Mouse (Mus musculus) kidney, adult 2 months (tissue): Measurements from ENCODE around the gene AL732309.1. TPM values are rescaled to one million over a fixed set of nuclear protein-coding genes. Genes with fewer than 3 reads are reported as not detected.

Source experiments
- DNase-seq: peaks from one replicate; pipeline ENCODE4 v3.0.0; 2021
- H3K27ac ChIP-seq: fragments of 200-500 bp; 2 replicates; pipeline ENCODE4 v1.5.1; 2012; ENCODE audit warnings: low read depth, low read length, control low read depth, inconsistent platforms; ENCODE audit not compliant: insufficient read depth
- H3K27me3 ChIP-seq: fragments of 200-500 bp; replicated peaks from 2 replicates; pipeline ENCODE4 v1.6.1; 2012; ENCODE audit warnings: mild to moderate bottlenecking, moderate library complexity, low read length, inconsistent platforms; ENCODE audit not compliant: control insufficient read depth, insufficient read depth
- H3K36me3 ChIP-seq: fragments of 200-500 bp; 2 replicates; pipeline ENCODE4 v1.6.1; 2012; ENCODE audit warnings: mild to moderate bottlenecking, moderate library complexity, low read length, inconsistent platforms; ENCODE audit not compliant: control insufficient read depth, insufficient read depth
- H3K4me1 ChIP-seq: fragments of 200-500 bp; 2 replicates; pipeline ENCODE4 v1.6.1; 2011; ENCODE audit warnings: low read length; ENCODE audit not compliant: control insufficient read depth, insufficient read depth
- H3K4me3 ChIP-seq: fragments of 200-500 bp; 2 replicates; pipeline ENCODE4 v1.5.1; 2011; ENCODE audit warnings: mild to moderate bottlenecking, low read depth, low read length, control low read depth; ENCODE audit not compliant: insufficient read depth
- CTCF ChIP-seq: fragments of 200-500 bp; conservative IDR thresholded peaks from 2 replicates; pipeline ENCODE4 v1.5.1; 2011; ENCODE audit warnings: low read depth, mild to moderate bottlenecking, control low read depth, low read length, moderate library complexity, mixed read lengths; ENCODE audit not compliant: insufficient read depth, insufficient read length
- POLR2A ChIP-seq: fragments of 200-500 bp; IDR thresholded peaks from one replicate; pipeline ENCODE4 v1.6.1; 2011; ENCODE audit warnings: low read depth, low read length, control low read depth
- WGBS: fragments of 180-500 bp; shearing (Covaris S2); methylation state at CpG from one replicate; pipeline ENCODE4 v1.1.7; 2018; 5-methylcytosine and 5-hydroxymethylcytosine counted together
- polyA plus RNA-seq: library from polyadenylated mRNA; depleted of rRNA; stranded (reverse); fragments of >200 nt; gene quantifications from 2 replicates; pipeline ENCODE4 v1.2.3, GENCODE M21; 2012

AL732309.1 gene
- polyA plus RNA-seq, 1 experiment: 13.0 TPM

- Histone ChIP-seq H3K36me3 (no peaks in the 10 kb centered on the region), H3K27ac (peak overlapping the region; percentile 62; the same call in 1 of the 2 replicates)
Observed at GRCm38 (mm10) chr2:25237522-25237921, 9.1 kb downstream of the AL732309.1 start.

DNA sequence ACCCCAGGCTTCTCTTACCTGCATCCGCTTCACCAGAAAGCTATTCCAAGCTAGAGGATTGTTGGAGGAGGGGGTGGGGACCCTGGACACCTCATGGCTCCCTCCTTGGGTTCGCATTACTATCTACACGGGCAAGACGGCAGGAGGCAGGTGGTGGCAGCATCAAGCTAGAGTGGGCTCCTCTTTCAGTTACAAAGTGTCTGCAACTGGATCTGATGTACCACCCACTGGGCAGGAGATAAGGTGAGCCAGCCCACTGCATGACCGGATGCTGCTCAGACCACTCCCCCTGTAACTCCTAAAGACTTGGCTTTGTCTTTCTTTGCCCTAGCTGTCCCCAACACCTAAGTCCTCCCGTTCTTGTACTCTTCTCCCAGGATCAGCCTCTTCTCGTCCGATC is 10.0 kb downstream of the AL732309.1 start, which contains the start of gene Rnf224:
Gene Rnf224 (minus strand): TSS at position 174 of the 400 bp plus-strand sequence.
- TF ChIP-seq POLR2A: no peak
- TF ChIP-seq CTCF: no peak
- Histone ChIP-seq H3K4me1 (peaks cover 22% of the 10 kb centered on the region), H3K36me3 (no peaks in the 10 kb centered on the region), H3K27me3 (no peaks in the 10 kb centered on the region), H3K27ac (peak within 1 kb of the TSS; percentile 62; the same call in 1 of the 2 replicates), H3K4me3 (no peak within 1 kb of the TSS)
- no peak for DNase-seq
- 50% methylated on average over 8 of the region's 8 CpGs for WGBS

More at GRCm38 (mm10) chr2:25237522-25237921, 9.1 kb downstream of the AL732309.1 start:
- H3K4me1 ChIP-seq: peaks cover 22% of the 10 kb centered on the region
- peak; percentile 76 for DNase-seq
- WGBS: 50% methylated on average over 4 of the region's 4 CpGs
- H3K27me3 ChIP-seq: no peaks in the 10 kb centered on the region
- TF ChIP-seq POLR2A: no peak
- no peak for TF ChIP-seq CTCF
- H3K4me3 ChIP-seq: no peak overlapping the region

DNA sequence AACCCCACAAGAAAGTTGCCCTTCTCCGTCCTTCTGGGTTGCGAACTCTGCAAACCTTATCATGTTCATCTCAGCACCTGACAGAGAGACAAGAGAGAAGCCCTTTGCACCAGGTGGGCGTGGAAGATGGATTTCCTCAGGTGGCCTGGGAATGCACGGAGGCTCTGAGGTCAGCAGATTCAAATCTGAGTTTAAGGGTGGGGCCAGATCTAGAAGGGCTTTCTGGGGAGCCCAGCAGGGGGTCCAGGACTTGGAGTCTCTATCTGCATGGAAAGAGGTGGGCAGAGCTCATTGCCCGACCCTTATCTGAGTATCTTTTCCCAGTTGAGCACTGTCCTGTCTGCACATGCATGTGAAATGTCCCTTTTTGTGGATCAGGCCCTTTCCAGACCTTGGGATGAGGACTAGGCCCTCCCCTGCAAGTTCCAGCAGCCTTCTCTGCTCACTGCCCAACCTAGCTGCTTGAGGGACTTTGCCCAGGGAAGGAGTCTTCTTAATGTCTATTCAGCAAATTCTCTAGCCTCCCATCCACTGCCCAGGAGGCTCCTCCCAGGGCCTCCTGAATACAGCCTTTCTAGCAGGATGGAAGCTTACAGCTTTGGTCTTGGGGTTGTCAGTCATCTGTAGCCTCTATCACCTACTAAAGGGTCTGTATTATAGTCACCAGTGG is 12.0 kb downstream of the AL732309.1 start:
- no peaks in the 10 kb centered on the region for H3K27me3 ChIP-seq
- H3K36me3 ChIP-seq: no peaks in the 10 kb centered on the region
- TF ChIP-seq POLR2A: no peak
- no peak for TF ChIP-seq CTCF
- peaks cover 12% of the 10 kb centered on the region for H3K4me1 ChIP-seq
- peak; percentile 86 for DNase-seq
- 52% methylated on average over 5 of the region's 5 CpGs for WGBS
- no peak overlapping the region for H3K4me3 ChIP-seq
- H3K27ac ChIP-seq: peak overlapping the region; percentile 54

GRCm38 (mm10) chr2:25234050-25234449 is 12.6 kb downstream of the AL732309.1 start, which contains the start of gene Slc34a3:
Slc34a3 (minus strand) TSS chr2:25234364.
- Histone ChIP-seq H3K4me1 (peaks cover 12% of the 10 kb centered on the region), H3K27me3 (no peaks in the 10 kb centered on the region), H3K4me3 (peak within 1 kb of the TSS; percentile 34), H3K27ac (peak within 1 kb of the TSS; percentile 65), H3K36me3 (no peaks in the 10 kb centered on the region)
- 44% methylated on average over 3 of the region's 3 CpGs for WGBS
- DNase-seq: peak; percentile 63
- TF ChIP-seq CTCF (no peak), POLR2A (no peak)

- Histone ChIP-seq H3K27me3 (no peaks in the 10 kb centered on the region), H3K36me3 (no peaks in the 10 kb centered on the region), H3K4me3 (peak overlapping the region; percentile 29), H3K4me1 (peaks cover 12% of the 10 kb centered on the region), H3K27ac (peak overlapping the region; percentile 65)
- TF ChIP-seq CTCF (no peak), POLR2A (no peak)
- WGBS: 62% methylated on average over 4 of the region's 4 CpGs
- no peak for DNase-seq
Observed at GRCm38 (mm10) chr2:25233421-25233820, 13.2 kb downstream of the AL732309.1 start.

DNA sequence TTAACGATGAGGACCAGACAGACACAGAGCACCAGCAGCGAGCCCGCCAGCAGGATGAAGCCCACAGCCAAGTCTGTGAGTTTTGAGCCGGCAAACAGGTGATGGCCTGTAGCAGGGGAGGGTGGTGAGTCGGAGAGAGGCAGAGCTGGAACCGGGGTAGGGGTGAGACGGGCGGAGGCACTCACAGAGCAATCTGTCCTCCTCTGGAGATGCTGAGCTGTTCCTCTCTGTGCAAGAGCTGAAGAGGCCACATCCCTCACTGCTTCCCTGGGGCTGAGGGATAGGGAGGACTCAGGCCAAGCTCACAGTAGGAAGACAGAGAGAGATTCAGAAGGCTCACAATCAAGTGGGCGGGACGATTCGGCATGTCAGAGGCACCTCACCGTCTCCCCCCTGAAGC is 15.6 kb downstream of the AL732309.1 start:
- no peak for TF ChIP-seq CTCF
- no peak for TF ChIP-seq POLR2A
- no peak overlapping the region for H3K27ac ChIP-seq
- no peak for DNase-seq
- WGBS: 70% methylated on average over 12 of the region's 12 CpGs
- peaks cover 7% of the 10 kb centered on the region for H3K4me1 ChIP-seq
- H3K27me3 ChIP-seq: no peaks in the 10 kb centered on the region
- no peak overlapping the region for H3K4me3 ChIP-seq
- H3K36me3 ChIP-seq: no peaks in the 10 kb centered on the region

DNA sequence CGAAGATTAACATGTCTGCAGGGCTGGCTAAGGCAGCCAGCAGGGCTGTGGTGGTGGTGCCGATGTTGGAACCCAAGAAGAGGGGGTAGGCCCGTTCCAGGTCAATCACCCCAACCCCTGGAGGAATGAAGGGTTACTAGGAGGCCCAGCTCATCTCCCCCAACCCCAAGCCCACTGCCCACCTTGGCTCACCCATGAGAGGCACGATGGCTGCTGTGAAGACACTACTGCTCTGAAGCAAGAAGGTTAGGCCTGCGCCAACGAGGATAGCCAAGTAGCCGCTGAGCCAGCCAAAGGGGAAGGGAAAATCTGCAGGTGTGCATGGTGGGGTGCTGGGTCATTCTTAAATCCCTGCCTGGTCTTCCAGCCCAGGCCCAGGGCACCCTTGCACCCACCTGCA is 16.1 kb downstream of the AL732309.1 start:
- no peak overlapping the region for H3K27ac ChIP-seq
- H3K4me3 ChIP-seq: no peak overlapping the region
- TF ChIP-seq CTCF: no peak
- TF ChIP-seq POLR2A: no peak
- peaks cover 2% of the 10 kb centered on the region; the same call in 1 of the 2 replicates for H3K4me1 ChIP-seq
- 78% methylated on average over 7 of the region's 7 CpGs for WGBS
- DNase-seq: no peak
- H3K27me3 ChIP-seq: no peaks in the 10 kb centered on the region
- no peaks in the 10 kb centered on the region for H3K36me3 ChIP-seq
